Mouse (Mus musculus) neutrophil, adult 59 days (primary cell): Measurements from ENCODE around the gene Ttc37. TPM values are rescaled to one million over a fixed set of nuclear protein-coding genes. Genes with fewer than 3 reads are reported as not detected.

Experiments
- total RNA-seq, 2 experiments: library from RNA; stranded (reverse); gene quantifications; 1 replicate in 1 of 2; 2 replicates in 1 of 2; pipeline ENCODE4 v1.2.4; 2023

Gene Ttc37
- 10 to 100 TPM in 1 of 2 experiments, 1 to 10 TPM in 1; 7.9 to 10.5 TPM for total RNA-seq

DNA sequence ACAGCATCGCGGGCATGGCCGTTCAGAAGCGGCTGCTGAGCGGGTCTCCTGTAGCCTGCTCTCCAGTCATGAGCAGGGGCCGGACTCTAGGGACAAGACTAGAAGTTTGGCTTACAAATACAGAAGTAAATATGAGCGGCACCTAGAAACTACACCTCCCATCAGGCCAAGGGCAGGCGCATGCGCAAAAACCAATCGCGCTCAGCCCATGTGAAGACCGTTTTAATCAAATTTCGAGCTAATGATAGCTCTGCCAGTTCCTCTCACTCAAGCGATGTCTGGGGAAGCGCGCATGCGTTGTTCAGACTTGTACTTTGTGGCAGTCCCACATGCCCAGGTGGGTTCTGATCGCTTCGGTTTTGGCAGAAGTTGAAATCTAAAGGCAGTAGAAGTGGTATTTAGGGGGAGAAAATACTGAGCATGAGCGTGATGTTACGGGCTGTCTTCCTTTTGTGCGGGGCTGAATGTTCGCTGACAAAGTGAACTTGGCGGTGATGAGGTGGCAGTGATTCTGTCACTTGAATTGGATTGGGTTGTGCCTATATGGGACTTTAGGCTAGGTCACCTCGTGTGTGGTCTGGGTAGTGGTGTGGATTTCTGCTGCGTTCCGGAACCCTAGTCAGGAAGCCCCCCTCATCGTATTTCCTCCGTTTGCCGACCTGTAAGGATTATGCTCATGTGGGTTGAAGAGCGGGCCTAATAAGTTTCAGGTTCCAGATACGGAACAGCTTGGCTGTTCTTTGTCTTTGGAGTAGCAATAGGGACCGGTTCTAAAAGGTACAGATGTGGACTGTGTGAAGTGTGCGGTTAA, at the start of gene Ttc37, which contains the start of gene Arsk:
Ttc37 (plus strand) TSS at position 242 of the 811 bp plus-strand sequence.
Arsk (minus strand) TSS at position 168 of the 811 bp plus-strand sequence.

DNA sequence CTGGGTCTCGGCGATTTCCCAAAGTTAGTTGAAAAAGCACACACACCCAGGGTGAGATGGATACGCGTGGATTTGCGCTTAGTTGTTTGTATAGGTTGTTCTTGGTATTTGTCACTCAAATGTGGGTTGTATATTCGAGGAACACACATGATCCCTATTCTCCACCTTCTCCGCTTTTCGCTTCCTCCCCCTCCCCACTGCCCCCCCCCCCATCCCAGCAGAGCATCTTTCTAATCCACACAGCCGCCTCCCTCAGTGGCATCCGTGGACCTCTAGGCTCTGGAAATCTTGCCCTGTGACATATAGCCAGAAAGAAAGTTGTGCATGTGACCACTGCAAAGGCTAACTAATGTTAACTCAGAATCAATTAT, 41.7 kb upstream of the Ttc37 start, which contains the start of gene Gpr150:
Gpr150 (minus strand) TSS at position 101 of the 371 bp plus-strand sequence.

Other genes with a start within 250 kb of the Ttc37 start
- 1 to 10 TPM in 1 of 2 experiments, under 1 TPM in 1; 0.51 to 1.4 TPM for gene Rhobtb3, start 154.8 kb upstream of the Ttc37 start, total RNA-seq
- gene Spata9, start 131.6 kb upstream of the Ttc37 start, total RNA-seq: not detected
- gene Rfesd, start 80.0 kb upstream of the Ttc37 start, total RNA-seq: 1 to 10 TPM; 6.4 to 7.6 TPM
- gene Gpr150, start 41.7 kb upstream of the Ttc37 start, total RNA-seq: under 1 TPM in 1 of 2 experiments, not detected in 1; 0.16 TPM
- gene Arsk, start 74 bp upstream of the Ttc37 start, total RNA-seq: 1 to 10 TPM; 5.9 to 7.7 TPM
- gene Fam81b, start 206.3 kb downstream of the Ttc37 start, total RNA-seq: not detected